Mouse (Mus musculus) gonadal fat pad, adult 2 months (tissue): ENCODE measurements around the gene Gpr132. TPM values are rescaled to one million over a fixed set of nuclear protein-coding genes. Genes with fewer than 3 reads are reported as not detected.

Experiments
- DNase-seq: peaks from one replicate; pipeline ENCODE4 v3.0.0-alpha.2; 2012; ENCODE audit warnings: low read depth
- polyA plus RNA-seq: library from polyadenylated mRNA; depleted of rRNA; stranded (reverse); fragments of >200 nt; gene quantifications from 2 replicates; pipeline ENCODE4 v1.2.3, GENCODE M21; 2012

Gene Gpr132
- polyA plus RNA-seq, 1 experiment = 3.7 TPM

DNA sequence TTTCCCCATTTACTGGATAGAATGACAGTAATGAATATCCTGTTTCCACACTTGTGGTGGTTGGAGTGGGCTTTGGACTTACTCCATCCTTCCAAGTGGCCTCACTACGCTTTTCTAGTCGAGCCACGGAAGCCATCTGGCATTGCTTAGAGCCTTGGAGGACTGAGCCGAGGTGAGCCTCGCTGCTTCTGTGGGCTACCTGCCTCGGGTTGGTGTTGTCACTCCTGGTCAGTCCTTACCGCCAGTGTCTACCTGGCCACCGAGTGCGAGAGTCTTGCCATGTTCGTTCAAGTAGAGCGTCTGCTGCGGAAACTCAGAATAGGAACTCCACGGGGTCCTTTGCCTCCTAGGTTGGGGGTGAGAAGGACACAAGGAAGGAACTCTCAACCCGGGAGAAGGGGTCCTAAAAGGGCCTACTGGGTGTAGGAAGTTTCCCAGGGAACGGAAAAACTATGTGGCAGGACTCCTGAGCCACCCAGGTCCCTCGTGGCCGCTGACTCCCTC, 9.1 kb upstream of the Gpr132 start:
- DNase-seq = no peak

- no peak for DNase-seq
These were observed 8.5 kb upstream of the Gpr132 start for GRCm38 (mm10) chr12:112876332-112877072.

DNA sequence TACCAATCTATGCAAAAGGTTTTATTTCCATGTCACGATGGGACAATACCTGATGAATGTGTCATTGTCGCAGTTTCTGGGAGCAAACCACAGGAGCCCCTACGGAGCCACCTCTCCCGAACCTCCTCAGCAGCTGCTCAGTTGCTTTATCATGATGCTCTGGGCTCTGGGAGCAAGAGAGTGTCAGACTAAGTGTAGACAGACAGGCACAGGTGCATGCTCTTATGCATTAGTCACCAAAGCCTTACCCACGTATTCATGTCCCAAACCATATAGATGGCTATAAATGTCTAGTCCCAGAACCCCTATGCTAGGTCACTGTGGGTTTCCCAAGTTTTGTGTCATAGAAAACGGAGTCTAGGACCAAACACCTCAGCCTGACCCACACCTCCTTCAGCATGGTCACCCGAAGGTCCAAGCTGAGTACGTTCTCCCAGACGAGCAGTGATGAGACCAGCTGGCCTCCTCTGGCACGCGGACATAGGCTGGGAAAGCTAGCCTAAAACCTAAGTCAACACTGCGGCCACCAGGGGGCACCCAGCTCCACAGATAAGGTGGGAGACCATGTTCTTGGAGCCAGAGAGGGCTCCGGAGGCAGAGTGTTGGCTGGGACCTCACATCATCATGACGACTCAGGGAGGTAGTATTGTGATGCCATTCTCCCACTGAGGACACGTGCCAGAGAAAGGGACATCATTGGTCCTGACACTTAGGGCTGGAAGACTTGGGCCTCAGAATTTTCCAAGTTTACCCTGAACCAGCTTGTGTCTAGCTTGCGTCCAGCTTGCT, 7.4 kb upstream of the Gpr132 start:
- DNase-seq = no peak

GRCm38 (mm10) chr12:112874199-112874598, 6.2 kb upstream of the Gpr132 start:
- DNase-seq = no peak

DNA sequence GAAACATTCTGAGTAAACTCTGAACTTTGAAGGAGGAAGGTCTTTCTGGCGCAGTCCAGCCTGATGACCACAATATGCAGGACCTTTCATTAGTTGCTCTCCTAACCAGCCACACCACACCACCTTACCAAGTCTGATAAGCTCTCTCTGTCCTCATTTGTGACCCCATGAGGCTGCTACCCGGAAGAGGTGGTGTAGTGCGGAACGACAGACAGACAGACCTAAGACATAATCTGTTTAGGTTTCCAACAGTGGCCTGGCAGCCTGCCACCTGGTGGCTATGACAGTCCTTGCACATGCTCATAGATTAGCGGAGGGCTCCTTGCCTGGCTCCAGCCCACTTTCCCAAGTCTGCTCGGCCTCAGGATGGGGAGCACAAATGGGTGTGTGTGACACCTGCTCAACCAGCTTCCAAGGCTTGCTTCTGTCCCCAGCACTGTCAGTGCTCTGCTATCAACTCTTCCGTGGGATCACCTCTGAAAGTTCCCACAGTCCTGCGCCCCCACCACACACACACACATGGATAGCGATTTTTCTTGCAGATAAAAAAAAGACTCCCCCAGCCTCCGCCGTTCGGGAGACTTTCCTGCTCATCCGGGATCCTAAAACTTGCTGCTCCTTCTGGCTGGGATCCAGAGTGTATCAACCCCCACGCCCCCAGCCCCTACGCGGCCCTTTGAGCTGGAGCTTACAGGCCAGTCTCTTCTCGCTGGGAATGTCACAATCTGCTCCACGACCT, 5.6 kb upstream of the Gpr132 start:
- DNase-seq = no peak

DNA sequence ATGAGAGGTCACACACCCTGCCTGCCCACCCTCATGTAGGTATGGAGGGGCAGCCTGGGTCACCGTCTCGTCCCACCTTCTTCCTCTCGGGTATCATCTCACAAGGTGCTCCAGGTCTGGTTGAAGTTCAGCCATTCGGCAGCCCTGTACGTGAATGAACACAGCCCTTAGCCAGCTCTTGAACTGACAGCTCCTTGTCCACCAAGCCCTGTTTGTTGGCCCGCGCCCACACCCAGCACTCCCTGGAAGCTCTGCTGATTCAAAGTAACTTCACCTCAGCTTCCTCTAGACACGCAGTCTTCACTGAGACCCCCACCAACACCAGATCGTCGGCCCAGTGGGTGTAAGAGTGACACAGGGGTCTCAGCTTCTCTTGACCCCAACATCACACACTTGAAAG, 5.0 kb upstream of the Gpr132 start:
- DNase-seq = no peak

DNA sequence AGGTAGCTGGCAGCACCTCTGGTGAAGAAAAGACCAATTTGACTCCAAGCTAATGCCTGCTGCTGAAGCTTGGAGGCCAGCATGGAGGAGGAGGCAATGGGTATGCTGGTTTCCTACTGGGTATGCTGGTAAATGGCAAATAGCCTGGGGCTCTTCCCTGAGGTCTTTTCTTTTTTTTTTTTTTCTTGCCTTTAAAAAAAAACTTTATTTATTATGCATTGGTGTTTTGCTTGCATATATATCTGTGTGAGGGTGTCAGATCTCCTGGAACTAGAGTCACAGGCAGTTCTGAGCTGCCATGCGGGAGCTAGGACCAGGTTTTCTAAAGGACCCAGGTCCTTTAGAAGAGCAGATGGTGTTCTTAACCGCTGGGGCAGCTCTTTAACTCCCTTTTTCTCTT, 3.2 kb upstream of the Gpr132 start:
- DNase-seq = no peak

DNA sequence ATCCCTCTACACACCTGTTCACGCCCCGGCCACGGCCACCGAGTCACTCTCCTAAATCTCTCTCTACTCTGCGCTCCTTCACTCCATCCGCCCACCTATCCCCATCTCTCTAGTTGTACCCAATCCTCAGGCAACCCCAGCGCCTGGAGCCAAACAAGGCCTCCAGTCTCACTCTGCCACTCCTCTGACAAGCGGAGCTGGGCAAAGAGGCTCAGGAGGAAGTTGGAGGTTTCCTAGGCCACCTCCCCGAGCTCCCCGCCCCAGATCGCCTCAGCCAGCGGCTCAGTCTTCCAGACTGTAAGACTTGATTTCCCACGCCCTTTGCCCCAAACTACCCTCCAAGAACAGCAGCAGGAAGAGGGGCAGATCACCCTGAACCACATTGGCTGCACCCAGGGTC, 2.7 kb upstream of the Gpr132 start:
- no peak for DNase-seq

DNA sequence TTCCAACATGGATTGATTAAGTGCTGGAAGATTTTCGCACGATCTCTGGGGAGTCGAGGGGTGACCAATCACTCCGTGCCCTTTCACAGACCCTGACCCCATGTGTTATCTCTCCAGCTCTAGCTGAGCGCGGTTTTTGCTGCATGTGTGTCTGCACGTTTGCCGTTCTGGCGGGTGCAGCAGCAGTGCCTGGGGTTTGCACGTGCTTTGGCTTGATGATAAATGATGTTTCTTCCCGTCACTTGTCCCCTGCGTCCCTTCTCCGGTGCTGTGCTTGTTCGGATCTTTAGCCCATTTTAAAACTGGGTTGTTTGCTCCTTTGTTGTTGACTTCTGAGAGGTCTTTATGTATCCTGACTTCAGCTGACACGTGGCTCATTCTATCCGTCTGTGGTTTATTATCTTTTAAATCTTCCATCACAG, 1.8 kb upstream of the Gpr132 start:
- no peak for DNase-seq

GRCm38 (mm10) chr12:112867106-112867674, 838 bp downstream of the Gpr132 start:
- no peak for DNase-seq

DNA sequence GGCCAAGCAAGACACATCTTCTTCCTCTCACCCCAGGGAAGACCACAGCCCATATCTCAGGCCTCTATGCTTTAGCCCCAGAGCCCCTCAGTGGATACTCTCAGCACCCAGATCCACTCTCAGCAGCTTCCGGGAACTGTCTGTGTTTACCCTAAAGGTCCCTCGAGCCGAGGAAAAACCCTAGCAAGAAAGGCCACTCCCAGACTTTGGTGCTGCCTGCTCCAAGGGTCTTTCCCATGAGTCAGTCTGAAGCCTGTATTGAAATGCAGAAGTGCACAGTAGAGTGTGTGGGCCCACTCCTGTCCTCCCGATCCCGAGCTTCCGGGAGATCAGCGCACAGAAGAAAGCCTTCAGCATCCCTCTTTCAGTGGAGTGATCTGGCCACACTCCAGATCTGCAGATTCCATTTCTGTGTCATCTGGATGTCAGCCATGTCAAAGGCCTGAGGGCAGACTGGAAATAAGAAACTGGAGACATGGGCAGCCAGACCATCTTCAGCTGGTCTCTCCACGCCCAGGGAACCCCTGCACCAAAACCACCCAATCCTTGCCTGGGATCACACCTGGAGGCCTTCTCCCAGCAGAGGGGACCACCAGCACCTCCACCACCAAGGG, 1.5 kb downstream of the Gpr132 start:
- no peak for DNase-seq

DNA sequence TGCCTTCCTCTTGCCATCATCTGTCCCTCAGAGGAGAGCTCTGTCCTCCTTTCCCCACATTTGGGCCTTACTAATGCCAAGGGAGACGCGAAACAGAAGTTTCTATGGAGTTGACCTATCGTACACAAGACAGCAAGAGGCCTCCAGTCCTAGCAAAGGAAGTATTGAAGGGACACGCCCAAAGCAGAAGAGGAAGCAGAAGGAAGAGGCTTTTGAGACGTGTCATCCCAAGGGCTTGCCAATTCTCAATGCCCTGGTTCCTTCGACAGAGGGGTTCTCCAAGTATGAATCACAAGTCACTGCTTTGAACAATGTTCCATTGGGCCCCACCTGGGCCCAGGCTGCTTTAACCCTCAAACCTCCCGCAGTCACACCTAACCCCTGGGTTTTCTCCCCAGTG, 3.2 kb downstream of the Gpr132 start:
- DNase-seq = no peak

GRCm38 (mm10) chr12:112861911-112862321, 6.1 kb downstream of the Gpr132 start:
- no peak for DNase-seq

GRCm38 (mm10) chr12:112860765-112861164, 7.3 kb downstream of the Gpr132 start:
- no peak for DNase-seq

GRCm38 (mm10) chr12:112859930-112860329, 8.1 kb downstream of the Gpr132 start:
- no peak for DNase-seq

DNA sequence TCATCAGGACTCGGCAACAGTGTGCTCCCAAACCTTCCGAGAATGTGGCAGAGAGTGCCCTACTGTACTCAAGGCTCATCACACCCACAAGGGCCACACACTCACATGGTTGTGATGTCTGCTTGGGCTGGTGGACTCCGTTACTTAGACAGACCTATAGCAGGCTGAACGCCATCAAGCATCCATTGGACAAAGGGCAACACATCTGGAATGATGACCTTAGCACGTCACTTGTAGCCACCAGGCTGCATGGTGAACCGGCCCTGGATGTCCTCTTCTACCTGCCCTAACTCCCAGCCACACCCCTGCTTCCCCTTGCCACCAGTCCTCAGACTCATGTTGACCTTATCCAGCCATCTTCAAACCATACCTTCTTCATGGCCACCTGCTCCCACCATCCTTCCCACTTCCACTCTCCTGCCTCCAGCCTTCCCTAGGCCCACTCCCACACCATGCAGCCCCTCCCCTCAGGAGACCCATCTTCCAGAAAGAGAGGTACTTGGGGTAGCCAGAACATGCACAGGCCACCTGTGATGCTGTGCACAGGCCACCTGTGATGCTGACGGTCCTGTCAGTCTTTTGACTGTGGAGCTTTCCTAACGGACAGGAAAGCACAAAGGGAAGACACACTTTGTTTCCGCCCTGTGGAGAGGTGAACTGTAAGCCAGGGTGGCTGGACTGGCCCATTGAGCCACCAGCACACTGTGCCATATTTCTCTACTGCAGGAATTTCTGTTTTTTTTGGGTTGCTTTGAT, 9.3 kb downstream of the Gpr132 start:
- no peak for DNase-seq

DNA sequence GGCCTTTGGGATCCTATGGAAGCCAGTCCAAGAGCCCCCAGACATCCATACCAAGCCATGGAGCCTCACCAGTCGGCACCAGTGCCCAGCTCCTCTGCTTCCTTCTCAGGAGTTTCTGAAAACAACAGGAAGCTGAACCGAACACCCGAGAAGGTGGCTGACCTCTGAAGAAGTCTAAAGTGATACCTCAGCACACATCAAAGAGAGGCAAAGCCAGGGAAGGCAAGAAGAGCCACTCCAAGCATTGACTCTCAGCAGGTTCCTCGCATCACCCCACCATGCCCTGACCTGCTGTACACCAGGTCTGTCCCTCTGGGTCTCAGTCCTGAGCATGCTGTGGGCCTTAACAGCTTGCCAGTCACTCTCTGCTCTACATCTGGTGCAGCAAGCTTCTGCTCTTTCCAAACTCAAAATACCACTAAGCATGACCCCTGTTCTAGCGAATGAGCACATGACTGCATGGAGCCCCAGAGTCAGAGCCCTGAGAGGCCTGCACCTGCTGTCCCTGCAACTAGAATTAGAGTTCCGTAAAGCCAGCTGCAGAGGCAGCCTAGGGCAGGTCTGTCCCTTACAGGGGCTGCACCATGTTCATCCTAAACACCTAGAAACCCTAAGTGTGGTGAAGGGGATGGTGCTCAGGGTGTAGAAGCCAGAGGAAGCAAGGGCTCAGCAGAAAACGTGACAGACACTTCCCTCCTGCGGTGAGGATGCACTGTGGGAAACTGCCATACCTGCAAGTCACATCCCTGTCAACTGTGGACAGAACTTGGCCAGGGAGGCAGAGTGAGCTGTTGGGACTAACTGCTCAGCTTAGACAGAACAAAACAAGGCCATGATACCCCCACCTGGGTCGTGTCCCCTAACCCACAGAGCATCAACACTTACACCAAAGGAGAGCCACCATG, 10.8 kb downstream of the Gpr132 start:
- no peak for DNase-seq

GRCm38 (mm10) chr12:112856338-112856737, 11.7 kb downstream of the Gpr132 start:
- DNase-seq = no peak

DNA sequence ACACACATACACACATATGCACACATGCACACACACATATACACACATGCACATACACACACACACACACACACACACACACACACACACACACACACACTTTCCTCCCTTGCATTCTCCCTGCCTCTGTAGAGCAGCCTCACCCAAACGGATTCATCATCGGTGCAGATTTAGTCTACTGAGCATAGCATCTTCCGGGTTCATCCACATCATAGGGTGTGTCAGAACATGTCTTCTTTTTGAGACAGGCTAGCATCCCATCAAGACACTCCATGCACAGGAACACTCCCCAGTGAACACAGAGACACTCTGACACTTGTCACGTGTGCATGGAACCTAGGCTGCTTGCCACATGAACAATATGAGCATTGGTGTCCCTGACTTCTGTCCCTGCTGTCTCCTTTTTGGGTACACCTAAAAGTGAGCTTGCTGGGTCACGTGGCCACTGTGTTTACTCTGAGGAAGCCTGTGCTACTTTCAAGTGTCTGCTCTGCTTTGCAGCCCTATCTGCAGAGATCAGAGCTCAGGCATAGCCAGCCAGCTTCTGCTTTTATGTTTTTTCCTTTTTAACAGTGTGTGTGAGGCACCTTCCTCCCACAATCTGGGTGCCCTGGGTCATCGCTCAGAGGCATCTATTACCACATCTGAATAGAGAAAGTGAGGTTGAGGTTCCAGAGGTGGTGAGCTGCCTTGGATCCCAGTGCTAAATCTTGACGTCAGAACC, 13.3 kb downstream of the Gpr132 start:
- DNase-seq = no peak
